Mouse (Mus musculus): ENCODE data around the gene S1pr4. TPM values are rescaled to one million over a fixed set of nuclear protein-coding genes. Genes with fewer than 3 reads are reported as not detected.

S1pr4 gene
- polyA plus RNA-seq, 1 experiment from 2014 or later = 1.3 TPM

DNA sequence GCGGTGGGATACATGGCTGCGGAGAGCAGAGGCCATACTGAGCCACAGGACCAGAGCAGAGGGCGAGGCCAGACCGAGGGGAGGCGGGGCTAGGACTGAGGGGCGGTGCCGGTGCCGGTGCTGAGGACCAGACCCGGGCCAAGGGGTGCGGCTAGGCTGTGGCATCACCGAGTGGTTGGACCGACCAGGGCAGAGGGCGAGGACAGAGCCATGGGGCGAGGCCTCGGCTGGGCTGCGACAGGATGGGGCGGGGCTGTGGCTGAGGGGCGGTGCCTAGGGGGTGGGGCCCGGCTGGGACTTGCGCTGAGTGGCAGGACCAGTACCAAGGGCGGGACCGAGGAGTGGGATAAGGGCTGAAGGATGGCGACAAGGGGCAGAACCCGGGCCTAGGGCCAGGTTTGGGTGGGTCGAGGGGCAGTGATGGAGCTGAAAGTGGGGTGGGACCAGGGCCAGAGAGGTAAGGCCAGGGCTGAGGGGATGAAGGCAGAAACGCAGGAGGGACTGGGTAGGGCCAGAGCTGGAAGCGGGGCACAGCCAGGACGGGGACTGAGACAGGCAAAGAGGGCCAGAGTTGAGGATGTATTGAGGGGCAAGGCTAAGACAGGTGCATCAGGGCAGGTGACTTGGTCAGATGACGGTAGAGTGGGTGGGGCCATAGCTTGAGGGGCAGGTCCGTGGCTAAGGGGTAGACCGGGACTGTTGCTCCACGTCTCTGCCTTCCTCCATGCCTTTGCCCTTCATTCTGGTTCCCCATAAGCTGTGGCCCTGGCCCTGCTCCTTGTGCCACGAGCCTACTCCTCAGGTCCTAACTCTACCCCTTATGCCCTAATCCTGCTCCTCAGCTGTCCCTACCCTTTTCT lies 35.3 kb downstream of the S1pr4 start:
- Histone ChIP-seq H3K4me2 (peak overlapping the region; percentile 57), H3K9me3 (ENCODE audit: low read depth, low read length) (no peaks in the 10 kb centered on the region), H3K27ac (ENCODE audit: low read depth) (no peak overlapping the region), H3K9ac (no peak overlapping the region), H3K4me3 (ENCODE audit: low read depth, low read length) (peak overlapping the region; percentile 29), H3K36me3 (ENCODE audit: insufficient read depth) (no peaks in the 10 kb centered on the region), H3K27me3 (ENCODE audit: insufficient read depth, low read length) (peaks cover 70% of the 10 kb centered on the region), H3K4me1 (ENCODE audit: insufficient read depth) (peaks cover 3% of the 10 kb centered on the region; the same call in 1 of the 2 replicates)
- 4% methylated on average over 33 of the region's 33 CpGs for WGBS
- peak; percentile 52 for DNase-seq
- peak; percentile 77 for ATAC-seq (ENCODE audit: insufficient read depth)
- no peak for TF ChIP-seq CTCF (IDR thresholded peaks at IDR 0.05; ENCODE audit: low read depth)

DNA sequence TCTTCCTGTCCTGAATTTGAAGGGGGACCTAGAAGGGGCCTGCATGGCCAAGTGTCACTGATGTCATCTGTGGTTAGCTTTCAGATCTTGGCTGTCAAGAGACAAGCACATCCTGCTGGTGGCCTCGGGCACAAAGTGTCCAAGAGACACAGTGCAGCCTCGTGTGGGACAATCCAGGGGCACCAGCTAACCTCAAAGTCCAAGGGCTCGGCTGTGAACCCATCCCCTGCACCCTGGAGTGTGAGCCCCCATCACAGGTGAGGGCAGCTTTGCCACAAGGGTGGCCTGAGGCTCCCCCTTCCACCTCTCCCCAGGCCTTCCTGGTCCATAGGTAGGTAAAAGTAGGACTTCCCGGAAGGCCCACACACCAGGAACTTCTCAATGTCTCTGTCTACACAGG lies 36.4 kb downstream of the S1pr4 start:
- H3K4me1 ChIP-seq (ENCODE audit: insufficient read depth) = peaks cover 3% of the 10 kb centered on the region; the same call in 1 of the 2 replicates
- H3K27ac ChIP-seq (ENCODE audit: low read depth) = no peak overlapping the region
- H3K4me3 ChIP-seq (ENCODE audit: low read depth, low read length) = no peak overlapping the region
- no peaks in the 10 kb centered on the region for H3K9me3 ChIP-seq (ENCODE audit: low read depth, low read length)
- no peak for DNase-seq
- no peak overlapping the region; the same call in 1 of the 2 replicates for H3K4me2 ChIP-seq
- H3K36me3 ChIP-seq (ENCODE audit: insufficient read depth) = no peaks in the 10 kb centered on the region
- H3K9ac ChIP-seq = no peak overlapping the region
- peaks cover 79% of the 10 kb centered on the region for H3K27me3 ChIP-seq (ENCODE audit: insufficient read depth, low read length)
- WGBS = 61% methylated on average over 4 of the region's 4 CpGs
- ATAC-seq (ENCODE audit: insufficient read depth) = no peak
- TF ChIP-seq CTCF (IDR thresholded peaks at IDR 0.05; ENCODE audit: low read depth) = no peak

GRCm38 (mm10) chr10:81462917-81463316 lies 37.0 kb downstream of the S1pr4 start:
- DNase-seq = no peak
- WGBS = 72% methylated on average over 7 of the region's 7 CpGs
- Histone ChIP-seq H3K9ac (no peak overlapping the region), H3K9me3 (ENCODE audit: low read depth, low read length) (no peaks in the 10 kb centered on the region), H3K36me3 (ENCODE audit: insufficient read depth) (no peaks in the 10 kb centered on the region), H3K4me1 (ENCODE audit: insufficient read depth) (peaks cover 3% of the 10 kb centered on the region; the same call in 1 of the 2 replicates), H3K27ac (ENCODE audit: low read depth) (no peak overlapping the region), H3K4me2 (no peak overlapping the region), H3K27me3 (ENCODE audit: insufficient read depth, low read length) (peaks cover 82% of the 10 kb centered on the region), H3K4me3 (ENCODE audit: low read depth, low read length) (no peak overlapping the region)
- no peak for ATAC-seq (ENCODE audit: insufficient read depth)
- no peak for TF ChIP-seq CTCF (IDR thresholded peaks at IDR 0.05; ENCODE audit: low read depth)

DNA sequence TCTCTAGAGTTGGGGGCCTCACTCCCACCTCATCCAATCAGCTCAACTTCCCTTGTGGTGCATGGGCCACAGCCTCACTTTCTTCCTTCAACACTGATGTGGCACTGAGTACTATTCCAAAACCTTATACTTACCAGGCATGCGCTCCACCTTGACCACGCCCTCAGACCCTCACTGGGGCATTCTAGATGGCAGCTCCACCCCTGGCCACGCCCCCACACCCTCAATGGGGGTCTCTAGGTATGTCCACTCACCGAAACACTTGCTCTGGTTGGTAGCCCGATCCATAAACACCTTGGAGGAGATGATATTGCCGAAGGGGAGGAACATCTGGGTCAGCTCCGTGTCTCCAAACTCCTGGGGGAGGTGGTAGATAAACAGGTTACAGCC lies 37.5 kb downstream of the S1pr4 start:
- H3K4me2 ChIP-seq = no peak overlapping the region
- no peak for TF ChIP-seq CTCF (IDR thresholded peaks at IDR 0.05; ENCODE audit: low read depth)
- H3K27me3 ChIP-seq (ENCODE audit: insufficient read depth, low read length) = peaks cover 87% of the 10 kb centered on the region
- H3K9ac ChIP-seq = no peak overlapping the region
- 37% methylated on average over 7 of the region's 7 CpGs for WGBS
- H3K36me3 ChIP-seq (ENCODE audit: insufficient read depth) = no peaks in the 10 kb centered on the region
- H3K27ac ChIP-seq (ENCODE audit: low read depth) = no peak overlapping the region
- H3K9me3 ChIP-seq (ENCODE audit: low read depth, low read length) = no peaks in the 10 kb centered on the region
- peaks cover 3% of the 10 kb centered on the region; the same call in 1 of the 2 replicates for H3K4me1 ChIP-seq (ENCODE audit: insufficient read depth)
- no peak overlapping the region for H3K4me3 ChIP-seq (ENCODE audit: low read depth, low read length)
- ATAC-seq (ENCODE audit: insufficient read depth) (no peak), DNase-seq (no peak)

- no peak overlapping the region for H3K4me3 ChIP-seq (ENCODE audit: low read depth, low read length)
- 3% methylated on average over 16 of the region's 16 CpGs for WGBS
- peaks cover 90% of the 10 kb centered on the region for H3K27me3 ChIP-seq (ENCODE audit: insufficient read depth, low read length)
Observed at GRCm38 (mm10) chr10:81461673-81462414, 38.1 kb downstream of the S1pr4 start.

GRCm38 (mm10) chr10:81460951-81461350 lies 39.0 kb downstream of the S1pr4 start:
- no peaks in the 10 kb centered on the region for H3K36me3 ChIP-seq (ENCODE audit: insufficient read depth)
- 40% methylated on average over 11 of the region's 11 CpGs for WGBS
- no peak overlapping the region for H3K27ac ChIP-seq (ENCODE audit: low read depth)
- no peak for DNase-seq
- TF ChIP-seq CTCF (IDR thresholded peaks at IDR 0.05; ENCODE audit: low read depth) = no peak
- no peaks in the 10 kb centered on the region for H3K9me3 ChIP-seq (ENCODE audit: low read depth, low read length)
- ATAC-seq (ENCODE audit: insufficient read depth) = no peak
- peaks cover 88% of the 10 kb centered on the region for H3K27me3 ChIP-seq (ENCODE audit: insufficient read depth, low read length)
- H3K4me2 ChIP-seq = no peak overlapping the region
- H3K9ac ChIP-seq = no peak overlapping the region
- no peak overlapping the region for H3K4me3 ChIP-seq (ENCODE audit: low read depth, low read length)
- H3K4me1 ChIP-seq (ENCODE audit: insufficient read depth) = peaks cover 3% of the 10 kb centered on the region; the same call in 1 of the 2 replicates

More at GRCm38 (mm10) chr10:81461673-81462414, 38.1 kb downstream of the S1pr4 start:
- Histone ChIP-seq H3K9ac (no peak overlapping the region), H3K4me2 (no peak overlapping the region), H3K4me1 (ENCODE audit: insufficient read depth) (peaks cover 3% of the 10 kb centered on the region; the same call in 1 of the 2 replicates), H3K27ac (ENCODE audit: low read depth) (no peak overlapping the region), H3K36me3 (ENCODE audit: insufficient read depth) (no peaks in the 10 kb centered on the region), H3K9me3 (ENCODE audit: low read depth, low read length) (no peaks in the 10 kb centered on the region)
- DNase-seq (no peak), ATAC-seq (ENCODE audit: insufficient read depth) (no peak)
- no peak for TF ChIP-seq CTCF (IDR thresholded peaks at IDR 0.05; ENCODE audit: low read depth)

DNA sequence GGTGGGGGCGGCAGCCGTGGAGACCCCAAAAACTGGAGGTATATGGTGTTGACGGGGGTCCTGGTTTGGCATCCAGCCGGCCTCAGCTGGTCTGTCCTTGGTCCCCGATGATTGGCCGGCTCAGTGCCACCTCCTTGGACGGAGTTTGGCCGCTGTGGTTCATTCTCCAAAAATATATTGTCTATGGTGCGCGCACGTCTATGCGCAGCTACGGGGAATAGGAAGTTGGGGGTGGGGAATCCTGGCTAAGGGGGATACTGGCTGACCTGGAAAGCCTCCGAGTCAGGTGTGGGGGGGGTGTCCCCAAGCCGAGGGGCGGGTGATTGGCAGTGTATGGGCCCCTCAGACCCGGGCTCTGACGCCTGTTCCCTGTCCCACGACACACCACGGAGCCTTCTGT lies 39.5 kb downstream of the S1pr4 start:
- peaks cover 87% of the 10 kb centered on the region for H3K27me3 ChIP-seq (ENCODE audit: insufficient read depth, low read length)
- WGBS = 34% methylated on average over 19 of the region's 20 CpGs
- TF ChIP-seq CTCF (IDR thresholded peaks at IDR 0.05; ENCODE audit: low read depth) = no peak
- H3K4me1 ChIP-seq (ENCODE audit: insufficient read depth) = peaks cover 3% of the 10 kb centered on the region; the same call in 1 of the 2 replicates
- H3K4me2 ChIP-seq = no peak overlapping the region
- no peaks in the 10 kb centered on the region for H3K9me3 ChIP-seq (ENCODE audit: low read depth, low read length)
- H3K36me3 ChIP-seq (ENCODE audit: insufficient read depth) = no peaks in the 10 kb centered on the region
- no peak overlapping the region for H3K9ac ChIP-seq
- H3K27ac ChIP-seq (ENCODE audit: low read depth) = no peak overlapping the region
- ATAC-seq (ENCODE audit: insufficient read depth) (no peak), DNase-seq (no peak)
- no peak overlapping the region for H3K4me3 ChIP-seq (ENCODE audit: low read depth, low read length)

All from lung, embryonic 14.5 days (tissue).